23 mouse cellular contexts compared by ENCODE assay signal in the genomic region with DNA sequence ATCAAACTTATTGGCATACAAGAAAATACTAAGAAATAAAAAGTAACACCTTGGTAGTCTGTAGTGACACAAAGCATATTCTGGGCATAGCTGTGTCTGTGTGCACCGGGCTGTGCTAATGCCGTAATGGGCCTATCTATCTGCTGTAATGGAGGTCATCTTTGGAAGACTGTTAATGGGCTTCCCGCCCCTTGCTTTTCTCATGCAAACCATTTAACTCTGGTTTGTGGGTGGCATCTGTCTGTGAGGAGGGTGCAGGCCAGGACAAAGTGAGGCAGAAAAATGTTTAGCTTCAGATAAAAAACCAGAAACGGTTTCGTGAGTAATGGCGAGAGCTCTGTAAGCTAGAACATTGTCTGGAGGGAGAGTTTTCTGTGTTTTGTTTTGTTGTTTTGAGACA.
"Had no signal": no experiment of that assay in that cellular context is flagged by ENCODE, and none has a peak within 500 bp of the region (broad histone marks: within the 10 kb centered on the region; RNA-seq: fewer than 3 reads in every experiment).

No protein-coding gene starts in this region.

- H3K4me2 ChIP-seq: limb, embryonic 13.5 days; liver, embryonic 12.5 days; liver, embryonic 15.5 days; lung, embryonic 15.5 days; midbrain, embryonic 12.5 days; midbrain, embryonic 15.5 days; neural tube, embryonic 12.5 days; neural tube, embryonic 15.5 days; stomach, embryonic 15.5 days had no signal

- H3K9me3 ChIP-seq: limb, embryonic 10.5 days; limb, embryonic 13.5 days; liver, embryonic 15.5 days; lung, embryonic 15.5 days; midbrain, embryonic 12.5 days; midbrain, embryonic 15.5 days; neural tube, embryonic 12.5 days; neural tube, embryonic 15.5 days; stomach, embryonic 15.5 days had no signal

- H3K4me1 ChIP-seq: limb, embryonic 10.5 days; limb, embryonic 13.5 days; liver, embryonic 15.5 days; lung, embryonic 15.5 days; midbrain, embryonic 15.5 days; neural tube, embryonic 12.5 days; neural tube, embryonic 15.5 days; stomach, embryonic 15.5 days had no signal

- H3K9ac ChIP-seq: limb, embryonic 13.5 days; liver, embryonic 12.5 days; liver, embryonic 15.5 days; lung, embryonic 15.5 days; midbrain, embryonic 12.5 days; midbrain, embryonic 15.5 days; neural tube, embryonic 12.5 days; neural tube, embryonic 15.5 days; stomach, embryonic 15.5 days had no signal

- H3K27ac ChIP-seq: kidney, postnatal 0 days; layer of hippocampus, adult 2 months; limb, embryonic 10.5 days; limb, embryonic 13.5 days; liver, embryonic 12.5 days; liver, embryonic 15.5 days; lung, embryonic 15.5 days; midbrain, embryonic 12.5 days; midbrain, embryonic 15.5 days; neural tube, embryonic 12.5 days; neural tube, embryonic 15.5 days; stomach, embryonic 15.5 days had no signal

- H3K36me3 ChIP-seq: limb, embryonic 10.5 days; limb, embryonic 13.5 days; liver, embryonic 12.5 days; liver, embryonic 15.5 days; lung, embryonic 15.5 days; midbrain, embryonic 12.5 days; midbrain, embryonic 15.5 days; neural tube, embryonic 12.5 days; neural tube, embryonic 15.5 days; stomach, embryonic 15.5 days had no signal

- H3K4me3 ChIP-seq: layer of hippocampus, adult 2 months; limb, embryonic 10.5 days; limb, embryonic 13.5 days; liver, embryonic 12.5 days; liver, embryonic 15.5 days; lung, embryonic 15.5 days; midbrain, embryonic 12.5 days; midbrain, embryonic 15.5 days; neural tube, embryonic 12.5 days; neural tube, embryonic 15.5 days; stomach, embryonic 15.5 days had no signal

- ATAC-seq: liver, embryonic 12.5 days; midbrain, embryonic 15.5 days had no signal

- DNase-seq: kidney, adult 2 months; kidney, postnatal 25 days; layer of hippocampus, adult 9-11 months; liver; lung, adult 18-20 months; lung, postnatal 10 days; lung, postnatal 4 days; right cerebral cortex, adult 18-20 months; right cerebral cortex, postnatal 25 days; spleen, adult 18-20 months; thymus, postnatal 25 days had no signal

- H3K27me3 ChIP-seq: limb, embryonic 13.5 days; liver, embryonic 12.5 days; liver, embryonic 15.5 days; lung, embryonic 15.5 days; midbrain, embryonic 12.5 days; midbrain, embryonic 15.5 days; neural tube, embryonic 12.5 days; neural tube, embryonic 15.5 days; stomach, embryonic 15.5 days had no signal
